Mouse (Mus musculus) lung, embryonic 16.5 days (tissue): Measurements from ENCODE around the gene Cox19. TPM values are rescaled to one million over a fixed set of nuclear protein-coding genes. Genes with fewer than 3 reads are reported as not detected.
A peak's percentile ranks its signal among the peaks of the same experiment; 100 is the strongest.

ENCODE experiments used
- ATAC-seq: fragments of 200-750 bp; cut with Nextera tagmentation; 2 replicates; pipeline ENCODE4 v1.8.0; 2017; ENCODE audit warnings: low read depth, mild to moderate bottlenecking, moderate library complexity
- H3K27ac ChIP-seq: fragments of 300-500 bp; sonication (generic); 2 replicates; pipeline ENCODE4 v1.5.1; 2014; ENCODE audit warnings: mild to moderate bottlenecking, control low read depth, low read length
- H3K27me3 ChIP-seq: fragments of 300-500 bp; sonication (generic); 2 replicates; pipeline ENCODE4 v1.6.1; 2014; ENCODE audit warnings: low read depth, low read length, mixed read lengths; ENCODE audit not compliant: control insufficient read depth, insufficient read depth
- H3K36me3 ChIP-seq: fragments of 300-500 bp; sonication (generic); 2 replicates; pipeline ENCODE4 v1.6.1; 2014; ENCODE audit warnings: low read length; ENCODE audit not compliant: control insufficient read depth, insufficient read depth
- H3K4me1 ChIP-seq: fragments of 300-500 bp; sonication (generic); replicated peaks from 2 replicates; pipeline ENCODE4 v1.6.1; 2014; ENCODE audit warnings: low read length, mixed read lengths; ENCODE audit not compliant: control insufficient read depth, insufficient read depth
- H3K4me2 ChIP-seq: fragments of 300-500 bp; sonication (generic); 2 replicates; pipeline ENCODE4 v1.6.1; 2014; ENCODE audit warnings: low read depth, low read length, control low read depth
- H3K4me3 ChIP-seq: fragments of 300-500 bp; sonication (generic); 2 replicates; pipeline ENCODE4 v1.5.1; 2014; ENCODE audit warnings: mild to moderate bottlenecking, low read length, control low read depth
- H3K9ac ChIP-seq: fragments of 300-500 bp; sonication (generic); 2 replicates; pipeline ENCODE4 v1.6.1; 2014; ENCODE audit warnings: low read length, control low read depth
- H3K9me3 ChIP-seq: fragments of 300-500 bp; sonication (generic); 2 replicates; pipeline ENCODE4 v1.6.1; 2016; ENCODE audit warnings: low read length; ENCODE audit not compliant: control insufficient read depth
- WGBS: fragments of 180-500 bp; shearing (Covaris S2); extraction: QIAGEN DNeasy Blood & Tissue Kit; methylation state at CpG from one replicate; pipeline ENCODE4 v1.1.7; 2014; 5-methylcytosine and 5-hydroxymethylcytosine counted together
- microRNA counts: library from miRNA; unstranded; fragments of <30 nt; microRNA quantifications from one replicate; lab custom pipeline; 2016
- microRNA-seq: library from miRNA; unstranded; fragments of <30 nt; microRNA quantifications from one replicate; pipeline ENCODE4, GENCODE M21; 2016
- polyA plus RNA-seq: library from polyadenylated mRNA; unstranded; fragments of >200 nt; fragmentation: Nextera tagmentation; extraction: Ambion mirVana; gene quantifications from 2 replicates; pipeline ENCODE4 v1.2.1, GENCODE M21; 2015

The Cox19 gene
- polyA plus RNA-seq, 1 experiment from 2014 or later: 79.8 TPM

- Histone ChIP-seq H3K9ac (no peak overlapping the region), H3K9me3 (no peaks in the 10 kb centered on the region), H3K36me3 (no peaks in the 10 kb centered on the region), H3K4me1 (peaks cover 20% of the 10 kb centered on the region), H3K27ac (peak overlapping the region; percentile 57), H3K4me2 (no peak overlapping the region), H3K27me3 (no peaks in the 10 kb centered on the region), H3K4me3 (no peak overlapping the region)
- ATAC-seq: no peak
- WGBS: 80% methylated on average over 5 of the region's 5 CpGs
These were observed 64.1 kb downstream of the Cox19 start for GRCm38 (mm10) chr5:139287099-139287498.

MicroRNA genes within 50 kb of the gene (microRNA counts, 519-probe panel; counts per million panel counts)
- microRNA mmu-miR-339-3p (lab: Ali Mortazavi, UCI) (not detected), microRNA mmu-miR-339-5p (lab: Ali Mortazavi, UCI) (not detected)

Small RNA genes lying within 50 kb of the gene (microRNA-seq; reads per million reads assigned to microRNA genes)
- gene Mir339: 520 reads per million, percentile 69 among the genes with 10 or more reads in this experiment

Other genes starting within 250 kb of the Cox19 start
- gene Prkar1b, start 201.4 kb downstream of the Cox19 start, polyA plus RNA-seq: 17.3 and 17.4 TPM in 2 replicates
- 4.8 and 5.8 TPM in 2 replicates for gene Dnaaf5, start 201.2 kb downstream of the Cox19 start, polyA plus RNA-seq
- 56.0 and 56.5 TPM in 2 replicates for gene Sun1, start 150.8 kb downstream of the Cox19 start, polyA plus RNA-seq
- gene Get4, start 99.1 kb downstream of the Cox19 start, polyA plus RNA-seq: 174 and 177 TPM in 2 replicates
- gene Adap1, start 25.8 kb downstream of the Cox19 start, polyA plus RNA-seq: 1.7 and 1.9 TPM in 2 replicates
- 0.18 and 0.33 TPM in 2 replicates for gene Cyp2w1, start 1.2 kb upstream of the Cox19 start, polyA plus RNA-seq
- gene Gpr146, start 26.3 kb upstream of the Cox19 start, polyA plus RNA-seq: 6.6 and 8.6 TPM in 2 replicates
- 1.3 and 1.7 TPM in 2 replicates for gene C130050O18Rik, start 53.9 kb upstream of the Cox19 start, polyA plus RNA-seq
- 7.4 and 7.6 TPM in 2 replicates for gene Gper1, start 71.7 kb upstream of the Cox19 start, polyA plus RNA-seq
- 35.6 and 38.6 TPM in 2 replicates for gene 3110082I17Rik, start 109.1 kb upstream of the Cox19 start, polyA plus RNA-seq
- gene Zfand2a, start 133.1 kb upstream of the Cox19 start, polyA plus RNA-seq: 9.3 and 10.7 TPM in 2 replicates
- 0.08 TPM in 1 of 2 replicates, not detected in the other for gene Uncx, start 192.1 kb upstream of the Cox19 start, polyA plus RNA-seq